Mouse (Mus musculus): ENCODE results near the gene Rrnad1. TPM values are rescaled to one million over a fixed set of nuclear protein-coding genes. Genes with fewer than 3 reads are reported as not detected.

The Rrnad1 gene
- polyA plus RNA-seq, 1 experiment from 2014 or later = 19.9 TPM

DNA sequence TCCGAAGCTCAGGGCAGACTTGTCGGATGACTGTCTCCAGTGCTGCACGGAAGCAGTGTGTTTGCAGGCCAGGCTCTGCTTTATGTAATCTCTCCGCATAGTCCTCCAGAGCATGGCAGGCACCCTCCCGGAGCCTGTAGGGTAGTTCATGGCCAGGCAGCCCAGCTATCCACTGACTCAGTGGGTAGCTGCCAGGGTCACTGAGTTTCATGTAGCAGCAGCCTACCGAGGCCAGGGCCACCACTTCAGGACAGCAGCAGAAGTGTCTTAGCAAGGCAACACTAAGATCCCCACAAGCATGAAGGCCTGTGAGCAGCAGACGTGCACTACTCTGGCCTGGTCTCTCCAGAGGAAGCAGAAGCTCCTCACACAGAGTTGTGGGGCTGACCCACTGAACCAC lies 5.5 kb downstream of the Rrnad1 start:
- no peaks in the 10 kb centered on the region for H3K27me3 ChIP-seq (ENCODE audit: insufficient read depth, low read length)
- H3K4me2 ChIP-seq (replicated peaks; ENCODE audit: low read depth, low read length) = no peak overlapping the region
- 88% methylated on average over 7 of the region's 7 CpGs for WGBS
- no peak overlapping the region for H3K4me3 ChIP-seq (ENCODE audit: low read length)
- H3K36me3 ChIP-seq (ENCODE audit: insufficient read depth, low read length) = peaks cover 50% of the 10 kb centered on the region
- no peak overlapping the region for H3K27ac ChIP-seq (ENCODE audit: low read length)
- no peak overlapping the region for H3K9ac ChIP-seq (replicated peaks; ENCODE audit: low read length)
- H3K4me1 ChIP-seq (ENCODE audit: insufficient read depth, low read length) = peaks cover 9% of the 10 kb centered on the region
- H3K9me3 ChIP-seq (ENCODE audit: low read length) = no peaks in the 10 kb centered on the region
- no peak for ATAC-seq (ENCODE audit: low FRiP score, low TSS enrichment)

DNA sequence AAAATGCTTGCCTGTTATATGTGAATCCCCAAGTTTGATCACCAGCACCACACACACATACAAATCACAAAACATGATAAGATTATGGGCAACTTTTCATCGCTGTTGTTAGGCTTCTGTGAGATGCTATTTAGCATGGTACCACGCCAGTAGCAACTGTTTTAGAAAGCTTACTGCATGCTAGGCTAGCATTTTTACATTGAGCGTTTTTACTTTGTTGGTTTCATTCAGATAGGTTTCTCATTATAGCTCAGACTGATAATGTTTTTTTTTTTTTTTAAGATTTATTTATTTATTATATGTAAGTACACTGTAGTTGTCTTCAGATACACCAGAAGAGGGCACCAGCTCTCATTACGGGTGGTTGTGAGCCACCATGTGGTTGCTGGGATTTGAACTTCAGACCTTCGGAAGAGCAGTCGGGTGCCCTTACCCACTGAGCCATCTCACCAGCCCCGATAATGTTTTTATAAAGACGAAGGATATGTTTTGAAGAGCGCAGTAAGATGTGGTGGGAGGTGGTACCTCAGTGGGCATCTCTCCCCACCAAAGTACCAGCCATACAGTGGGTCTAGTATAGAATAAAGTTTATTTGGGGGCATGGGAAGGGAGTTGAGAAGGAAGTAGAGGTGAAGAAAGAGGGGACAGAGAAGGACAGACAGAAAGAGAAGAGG lies 10.1 kb downstream of the Rrnad1 start:
- no peak for ATAC-seq (ENCODE audit: low FRiP score, low TSS enrichment)
- no peak overlapping the region for H3K27ac ChIP-seq (ENCODE audit: low read length)
- WGBS = 67% methylated on average over 9 of the region's 9 CpGs
- peaks cover 4% of the 10 kb centered on the region for H3K4me1 ChIP-seq (ENCODE audit: insufficient read depth, low read length)
- H3K9me3 ChIP-seq (ENCODE audit: low read length) = no peaks in the 10 kb centered on the region
- peaks cover 58% of the 10 kb centered on the region for H3K36me3 ChIP-seq (ENCODE audit: insufficient read depth, low read length)
- peak overlapping the region; percentile 81 for H3K9ac ChIP-seq (replicated peaks; ENCODE audit: low read length)
- peak overlapping the region; percentile 77 for H3K4me2 ChIP-seq (replicated peaks; ENCODE audit: low read depth, low read length)
- no peaks in the 10 kb centered on the region for H3K27me3 ChIP-seq (ENCODE audit: insufficient read depth, low read length)
- H3K4me3 ChIP-seq (ENCODE audit: low read length) = peak overlapping the region; percentile 79

DNA sequence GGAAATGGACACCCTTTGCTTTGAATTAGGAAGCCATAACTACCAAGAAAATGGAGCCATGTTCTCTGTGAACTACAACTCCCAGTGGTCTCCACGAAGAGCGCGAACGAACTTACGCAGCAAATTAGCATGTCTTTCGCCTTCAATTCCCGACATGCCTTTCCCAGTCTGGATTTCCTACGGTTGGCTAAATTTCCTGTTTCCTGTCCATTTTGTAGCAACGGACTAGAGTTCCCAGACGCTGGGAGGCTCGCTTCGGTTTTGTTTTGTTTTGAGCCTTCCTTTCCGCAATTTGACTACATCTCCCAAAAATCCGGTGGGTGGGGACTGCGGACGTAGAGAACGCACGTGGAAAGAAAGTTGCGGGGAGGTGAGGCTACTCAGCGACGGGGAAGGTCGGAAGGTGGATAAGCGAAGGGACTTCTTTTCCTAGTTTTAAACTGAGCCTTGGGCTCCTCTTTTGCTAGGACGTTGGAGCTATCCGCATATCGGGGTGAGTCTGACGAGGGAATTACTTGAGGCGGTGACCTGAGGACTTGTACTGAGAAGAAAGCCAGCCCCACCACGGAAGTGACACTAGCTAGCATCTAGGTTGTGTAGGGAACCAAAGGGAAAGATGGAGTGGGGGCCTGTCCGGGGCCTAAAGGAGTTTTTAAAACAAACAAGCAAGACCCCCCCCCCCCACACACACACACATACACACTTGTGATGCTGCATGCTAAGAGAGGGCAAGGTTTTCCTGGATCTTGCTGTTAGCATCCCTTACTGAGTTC lies 11.0 kb downstream of the Rrnad1 start, which contains the start of gene Mrpl24:
Mrpl24 (plus strand) TSS at position 171 of the 773 bp plus-strand sequence.
- peak within 1 kb of the TSS; percentile 79 for H3K4me3 ChIP-seq (ENCODE audit: low read length)
- ATAC-seq (ENCODE audit: low FRiP score, low TSS enrichment) = peak; percentile 86
- no peaks in the 10 kb centered on the region for H3K27me3 ChIP-seq (ENCODE audit: insufficient read depth, low read length)
- no peaks in the 10 kb centered on the region for H3K9me3 ChIP-seq (ENCODE audit: low read length)
- WGBS = under 1% methylated on average over 30 of the region's 30 CpGs
- peak within 1 kb of the TSS; percentile 89 for H3K27ac ChIP-seq (ENCODE audit: low read length)
- peak within 1 kb of the TSS; percentile 77 for H3K4me2 ChIP-seq (replicated peaks; ENCODE audit: low read depth, low read length)
- peaks cover 4% of the 10 kb centered on the region for H3K4me1 ChIP-seq (ENCODE audit: insufficient read depth, low read length)
- H3K9ac ChIP-seq (replicated peaks; ENCODE audit: low read length) = peak within 1 kb of the TSS; percentile 81
- H3K36me3 ChIP-seq (ENCODE audit: insufficient read depth, low read length) = peaks cover 57% of the 10 kb centered on the region

DNA sequence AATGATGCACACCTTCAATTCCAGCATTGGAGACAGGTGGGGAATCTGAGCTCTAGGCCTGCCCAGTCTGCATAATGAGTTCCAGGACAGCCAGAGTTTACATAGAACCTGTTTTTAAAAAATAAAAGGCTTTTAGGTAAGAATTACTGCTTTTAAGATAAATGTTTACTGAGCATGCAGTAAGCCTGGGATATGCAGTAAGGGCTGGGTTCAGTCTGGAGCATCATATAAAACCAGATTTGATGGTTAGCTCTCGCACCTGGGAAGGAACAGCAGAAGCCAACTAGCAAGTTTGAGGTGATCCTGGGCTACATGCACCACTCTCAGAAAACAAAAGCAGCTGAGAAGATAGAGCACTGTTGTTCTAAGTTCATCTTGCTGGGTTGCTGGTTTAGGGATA lies 12.0 kb downstream of the Rrnad1 start:
- H3K9me3 ChIP-seq (ENCODE audit: low read length) = no peaks in the 10 kb centered on the region
- peak overlapping the region; percentile 2; the same call in 1 of the 2 replicates for H3K27ac ChIP-seq (ENCODE audit: low read length)
- H3K4me2 ChIP-seq (replicated peaks; ENCODE audit: low read depth, low read length) = no peak overlapping the region
- 94% methylated on average over 1 of the region's 1 CpGs for WGBS
- H3K27me3 ChIP-seq (ENCODE audit: insufficient read depth, low read length) = no peaks in the 10 kb centered on the region
- H3K36me3 ChIP-seq (ENCODE audit: insufficient read depth, low read length) = peaks cover 57% of the 10 kb centered on the region
- no peak overlapping the region for H3K9ac ChIP-seq (replicated peaks; ENCODE audit: low read length)
- ATAC-seq (ENCODE audit: low FRiP score, low TSS enrichment) = no peak
- H3K4me3 ChIP-seq (ENCODE audit: low read length) = no peak overlapping the region
- H3K4me1 ChIP-seq (ENCODE audit: insufficient read depth, low read length) = peaks cover 4% of the 10 kb centered on the region

DNA sequence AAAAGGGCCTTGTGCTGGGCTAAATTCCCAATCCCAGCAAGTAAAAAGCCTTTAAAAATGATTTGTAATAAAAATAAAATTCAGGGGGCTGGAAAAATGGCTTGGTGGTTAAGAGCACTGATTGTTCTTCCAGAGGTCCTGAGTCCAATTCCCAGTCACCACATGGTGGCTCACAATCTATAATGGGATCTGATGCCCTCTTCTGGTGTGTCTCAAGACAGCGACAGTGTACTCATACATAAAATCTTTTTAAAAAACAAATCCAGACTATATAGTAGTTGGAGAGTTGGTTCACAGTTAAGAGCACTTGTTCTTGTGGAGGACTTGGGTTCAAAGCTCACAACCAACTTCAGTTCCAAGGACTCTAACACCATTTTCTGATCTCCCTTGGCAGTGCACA lies 13.5 kb downstream of the Rrnad1 start:
- no peak overlapping the region for H3K9ac ChIP-seq (replicated peaks; ENCODE audit: low read length)
- no peak overlapping the region for H3K4me2 ChIP-seq (replicated peaks; ENCODE audit: low read depth, low read length)
- H3K27ac ChIP-seq (ENCODE audit: low read length) = no peak overlapping the region
- ATAC-seq (ENCODE audit: low FRiP score, low TSS enrichment) = no peak
- H3K4me3 ChIP-seq (ENCODE audit: low read length) = no peak overlapping the region
- peaks cover 4% of the 10 kb centered on the region for H3K4me1 ChIP-seq (ENCODE audit: insufficient read depth, low read length)
- 94% methylated on average over 1 of the region's 1 CpGs for WGBS
- H3K27me3 ChIP-seq (ENCODE audit: insufficient read depth, low read length) = no peaks in the 10 kb centered on the region
- H3K9me3 ChIP-seq (ENCODE audit: low read length) = no peaks in the 10 kb centered on the region
- H3K36me3 ChIP-seq (ENCODE audit: insufficient read depth, low read length) = peaks cover 50% of the 10 kb centered on the region

DNA sequence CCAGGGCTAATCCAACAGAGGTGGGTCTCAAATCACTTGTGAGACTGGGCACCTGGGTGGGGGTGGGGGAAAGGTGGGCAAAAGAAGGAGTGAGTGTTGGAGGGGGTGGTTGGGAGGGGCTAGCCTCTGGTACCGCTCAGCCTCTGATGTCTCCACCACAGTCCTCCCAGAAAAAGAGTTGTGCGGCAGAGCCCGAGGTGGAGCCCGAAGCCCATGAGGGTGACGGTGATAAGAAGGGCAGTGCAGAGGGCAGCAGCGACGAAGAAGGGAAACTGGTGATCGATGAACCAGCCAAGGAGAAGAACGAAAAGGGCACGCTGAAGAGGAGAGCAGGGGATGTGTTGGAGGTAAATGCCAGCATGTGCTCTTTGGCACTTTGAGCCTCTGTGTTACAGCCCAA lies 16.6 kb downstream of the Rrnad1 start:
- H3K27me3 ChIP-seq (ENCODE audit: insufficient read depth, low read length) = no peaks in the 10 kb centered on the region
- H3K4me2 ChIP-seq (replicated peaks; ENCODE audit: low read depth, low read length) = no peak overlapping the region
- H3K4me3 ChIP-seq (ENCODE audit: low read length) = no peak overlapping the region
- peaks cover 27% of the 10 kb centered on the region for H3K4me1 ChIP-seq (ENCODE audit: insufficient read depth, low read length)
- 96% methylated on average over 10 of the region's 10 CpGs for WGBS
- peaks cover 46% of the 10 kb centered on the region for H3K36me3 ChIP-seq (ENCODE audit: insufficient read depth, low read length)
- H3K9me3 ChIP-seq (ENCODE audit: low read length) = no peaks in the 10 kb centered on the region
- no peak for ATAC-seq (ENCODE audit: low FRiP score, low TSS enrichment)
- H3K27ac ChIP-seq (ENCODE audit: low read length) = no peak overlapping the region
- H3K9ac ChIP-seq (replicated peaks; ENCODE audit: low read length) = no peak overlapping the region

DNA sequence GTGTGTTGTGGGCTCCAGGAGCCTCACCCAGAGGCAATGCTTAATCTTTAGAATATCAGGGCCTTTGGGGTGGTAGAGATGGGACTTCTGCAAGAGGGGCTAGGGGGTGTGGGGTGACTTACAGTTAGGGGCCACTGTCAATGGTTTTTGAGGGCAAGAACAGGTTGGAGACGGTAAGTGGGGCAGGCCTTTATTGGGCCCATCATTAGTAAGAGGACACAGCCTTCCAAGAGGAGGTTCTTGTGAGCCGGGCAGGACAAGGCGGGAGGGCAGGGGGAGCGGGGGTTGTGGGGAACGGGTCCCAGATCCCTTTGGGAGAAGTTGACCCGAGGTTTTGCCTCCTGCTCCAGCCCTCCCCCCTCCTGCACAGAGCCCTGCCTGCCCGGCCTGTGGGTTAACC lies 17.0 kb downstream of the Rrnad1 start:
- H3K4me1 ChIP-seq (ENCODE audit: insufficient read depth, low read length) = peaks cover 31% of the 10 kb centered on the region
- no peak overlapping the region for H3K4me3 ChIP-seq (ENCODE audit: low read length)
- no peak for ATAC-seq (ENCODE audit: low FRiP score, low TSS enrichment)
- H3K27me3 ChIP-seq (ENCODE audit: insufficient read depth, low read length) = no peaks in the 10 kb centered on the region
- no peak overlapping the region for H3K27ac ChIP-seq (ENCODE audit: low read length)
- no peaks in the 10 kb centered on the region for H3K9me3 ChIP-seq (ENCODE audit: low read length)
- no peak overlapping the region for H3K9ac ChIP-seq (replicated peaks; ENCODE audit: low read length)
- peaks cover 46% of the 10 kb centered on the region for H3K36me3 ChIP-seq (ENCODE audit: insufficient read depth, low read length)
- no peak overlapping the region for H3K4me2 ChIP-seq (replicated peaks; ENCODE audit: low read depth, low read length)
- WGBS = 81% methylated on average over 7 of the region's 7 CpGs

DNA sequence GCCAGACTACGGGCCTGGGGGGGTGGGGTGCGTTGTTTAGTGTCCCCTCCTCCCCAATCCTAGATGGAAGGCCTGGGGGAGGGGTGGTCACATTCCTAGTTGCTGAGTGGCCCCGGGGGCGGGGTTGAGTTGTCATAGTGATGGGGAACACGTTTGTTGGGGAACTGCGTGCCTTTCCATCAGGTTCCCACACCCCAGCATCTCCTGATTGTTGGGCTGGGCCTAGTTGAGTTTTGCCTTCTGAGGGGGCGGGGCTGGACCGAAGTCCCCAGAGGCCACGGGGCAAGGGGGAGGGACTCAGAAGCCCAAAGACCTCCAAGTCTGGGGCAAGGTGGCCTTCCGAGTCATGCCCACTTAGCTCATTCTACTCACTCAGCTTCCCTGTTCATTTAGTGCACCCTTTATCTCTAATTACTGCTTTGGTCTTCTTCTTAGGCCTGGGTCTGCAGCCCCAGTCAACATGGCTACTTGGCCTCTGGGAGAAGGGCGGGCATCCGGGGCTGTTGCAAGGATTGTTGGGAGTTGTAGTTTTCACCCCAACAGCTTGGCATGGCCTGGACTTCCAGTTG lies 19.9 kb downstream of the Rrnad1 start:
- ATAC-seq (ENCODE audit: low FRiP score, low TSS enrichment) = peak; percentile 53
- WGBS = 6% methylated on average over 12 of the region's 12 CpGs

DNA sequence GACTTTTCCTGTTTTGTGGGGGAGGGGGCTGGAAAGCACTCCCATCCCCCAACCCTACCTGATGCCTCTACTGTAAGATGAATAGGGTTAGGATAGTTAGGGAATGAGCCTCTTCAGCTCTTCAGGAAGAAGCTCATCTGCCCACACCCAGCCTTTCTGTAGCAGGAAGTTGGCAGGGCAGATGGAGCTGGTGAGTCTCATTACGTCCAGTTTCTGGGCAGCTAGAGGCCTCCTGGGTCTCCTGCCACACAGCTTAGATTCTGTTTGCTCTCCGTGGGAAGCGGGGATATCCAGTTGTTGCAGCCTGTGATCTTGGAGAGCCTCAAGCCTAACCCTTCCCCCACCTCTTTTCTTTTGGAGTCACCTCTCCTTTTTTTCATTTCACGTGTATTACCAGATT lies 20.6 kb downstream of the Rrnad1 start:
- no peaks in the 10 kb centered on the region for H3K27me3 ChIP-seq (ENCODE audit: insufficient read depth, low read length)
- 10% methylated on average over 4 of the region's 4 CpGs for WGBS
- H3K9me3 ChIP-seq (ENCODE audit: low read length) = no peaks in the 10 kb centered on the region
- H3K27ac ChIP-seq (ENCODE audit: low read length) = peak overlapping the region; percentile 97
- ATAC-seq (ENCODE audit: low FRiP score, low TSS enrichment) = no peak
- peak overlapping the region; percentile 51 for H3K4me2 ChIP-seq (replicated peaks; ENCODE audit: low read depth, low read length)
- H3K4me1 ChIP-seq (ENCODE audit: insufficient read depth, low read length) = peaks cover 41% of the 10 kb centered on the region
- peaks cover 20% of the 10 kb centered on the region for H3K36me3 ChIP-seq (ENCODE audit: insufficient read depth, low read length)
- H3K4me3 ChIP-seq (ENCODE audit: low read length) = peak overlapping the region; percentile 48
- H3K9ac ChIP-seq (replicated peaks; ENCODE audit: low read length) = peak overlapping the region; percentile 61

More for the DNA sequence above, 19.9 kb downstream of the Rrnad1 start:
- Histone ChIP-seq H3K4me3 (ENCODE audit: low read length) (peak overlapping the region; percentile 48), H3K27ac (ENCODE audit: low read length) (peak overlapping the region; percentile 97), H3K27me3 (ENCODE audit: insufficient read depth, low read length) (no peaks in the 10 kb centered on the region), H3K9ac (replicated peaks; ENCODE audit: low read length) (peak overlapping the region; percentile 61), H3K4me2 (replicated peaks; ENCODE audit: low read depth, low read length) (peak overlapping the region; percentile 51), H3K4me1 (ENCODE audit: insufficient read depth, low read length) (peaks cover 41% of the 10 kb centered on the region), H3K9me3 (ENCODE audit: low read length) (no peaks in the 10 kb centered on the region), H3K36me3 (ENCODE audit: insufficient read depth, low read length) (peaks cover 26% of the 10 kb centered on the region)
